Mouse (Mus musculus) embryonic facial prominence, embryonic 11.5 days (tissue): Measurements from ENCODE around the gene Mycbp2. TPM values are rescaled to one million over a fixed set of nuclear protein-coding genes. Genes with fewer than 3 reads are reported as not detected.

Experiments used
- ATAC-seq: fragments of 200-750 bp; cut with Nextera tagmentation; replicated peaks from 2 replicates; pipeline ENCODE4 v1.8.0; 2017; ENCODE audit warnings: low read depth; ENCODE audit not compliant: insufficient number of reproducible peaks, low FRiP score, low TSS enrichment
- DNase-seq: peaks from one replicate; pipeline ENCODE4 v3.0.0-alpha.2; 2015; ENCODE audit warnings: low spot score
- H3K27ac ChIP-seq: fragments of 300-500 bp; sonication (generic); replicated peaks from 2 replicates; pipeline ENCODE4 v1.5.1; 2014; ENCODE audit warnings: mild to moderate bottlenecking, low read depth, low read length, control low read depth
- H3K27me3 ChIP-seq: fragments of 300-500 bp; sonication (generic); 2 replicates; pipeline ENCODE4 v1.6.1; 2014; ENCODE audit warnings: mild to moderate bottlenecking, low read length, moderate library complexity, mixed read lengths; ENCODE audit not compliant: control insufficient read depth, insufficient read depth
- H3K36me3 ChIP-seq: fragments of 300-500 bp; sonication (generic); replicated peaks from 2 replicates; pipeline ENCODE4 v1.6.1; 2014; ENCODE audit warnings: low read depth, mild to moderate bottlenecking, low read length, moderate library complexity, mixed read lengths; ENCODE audit not compliant: control insufficient read depth, insufficient read depth
- H3K4me1 ChIP-seq: fragments of 300-500 bp; sonication (generic); 2 replicates; pipeline ENCODE4 v1.6.1; 2014; ENCODE audit warnings: low read length, mixed read lengths; ENCODE audit not compliant: control insufficient read depth, insufficient read depth
- H3K4me2 ChIP-seq: fragments of 300-500 bp; sonication (generic); 2 replicates; pipeline ENCODE4 v1.6.1; 2014; ENCODE audit warnings: low read depth, mild to moderate bottlenecking, control low read depth, low read length, moderate library complexity
- H3K4me3 ChIP-seq: fragments of 300-500 bp; sonication (generic); 2 replicates; pipeline ENCODE4 v1.5.1; 2014; ENCODE audit warnings: low read depth, low read length, control low read depth
- H3K9ac ChIP-seq: fragments of 300-500 bp; sonication (generic); replicated peaks from 2 replicates; pipeline ENCODE4 v1.6.1; 2014; ENCODE audit warnings: mild to moderate bottlenecking, control low read depth, low read length
- H3K9me3 ChIP-seq: fragments of 300-500 bp; sonication (generic); replicated peaks from 2 replicates; pipeline ENCODE4 v1.6.1; 2016; ENCODE audit warnings: mild to moderate bottlenecking, low read length, inconsistent platforms, mixed read lengths; ENCODE audit not compliant: control insufficient read depth
- WGBS: fragments of 180-500 bp; shearing (Covaris S2); extraction: QIAGEN DNeasy Blood & Tissue Kit; methylation state at CpG from one replicate; pipeline ENCODE4 v1.1.7; 2014; 5-methylcytosine and 5-hydroxymethylcytosine counted together
- polyA plus RNA-seq: library from polyadenylated mRNA; unstranded; fragments of >200 nt; fragmentation: Nextera tagmentation; extraction: Ambion mirVana; gene quantifications from 2 replicates; pipeline ENCODE4 v1.2.1, GENCODE M21; 2014

Mycbp2 gene
- polyA plus RNA-seq, 1 experiment from 2014 or later: 19.2 TPM

DNA sequence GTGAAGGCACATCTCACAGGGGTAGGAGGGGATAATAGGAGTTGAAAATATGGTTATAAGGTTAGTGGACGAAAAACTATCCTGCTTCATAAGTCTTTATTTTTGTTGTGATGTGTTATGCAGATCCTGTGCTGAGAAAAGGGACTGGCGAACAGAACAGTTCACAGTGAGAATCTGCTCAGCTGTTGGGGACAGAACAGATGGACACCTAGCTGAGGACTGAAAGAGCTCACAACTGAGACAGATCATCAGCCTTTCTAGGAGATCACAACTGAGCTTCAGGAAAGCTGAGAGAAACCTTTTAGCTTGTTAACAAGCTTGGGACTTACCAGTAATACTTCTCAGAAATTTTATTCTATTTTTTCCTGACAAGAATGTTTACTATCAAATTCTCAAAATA lies 92.3 kb downstream of the Mycbp2 start:
- H3K9ac ChIP-seq: no peak overlapping the region
- no peak overlapping the region for H3K27ac ChIP-seq
- H3K4me3 ChIP-seq: no peak overlapping the region
- ATAC-seq: no peak
- H3K36me3 ChIP-seq: no peaks in the 10 kb centered on the region; the same call in 1 of the 2 replicates
- no peaks in the 10 kb centered on the region for H3K27me3 ChIP-seq
- no peak overlapping the region for H3K4me2 ChIP-seq
- no peak for DNase-seq
- H3K4me1 ChIP-seq: no peaks in the 10 kb centered on the region
- 90% methylated on average over 2 of the region's 2 CpGs for WGBS
- no peaks in the 10 kb centered on the region for H3K9me3 ChIP-seq

- ATAC-seq: no peak
- Histone ChIP-seq H3K9ac (no peak overlapping the region), H3K27me3 (no peaks in the 10 kb centered on the region), H3K36me3 (no peaks in the 10 kb centered on the region), H3K4me3 (no peak overlapping the region), H3K4me2 (no peak overlapping the region), H3K27ac (no peak overlapping the region), H3K4me1 (no peaks in the 10 kb centered on the region), H3K9me3 (no peaks in the 10 kb centered on the region)
- WGBS: 95% methylated on average over 6 of the region's 6 CpGs
- DNase-seq: no peak
These were observed 104.6 kb downstream of the Mycbp2 start for GRCm38 (mm10) chr14:103242020-103242419.

DNA sequence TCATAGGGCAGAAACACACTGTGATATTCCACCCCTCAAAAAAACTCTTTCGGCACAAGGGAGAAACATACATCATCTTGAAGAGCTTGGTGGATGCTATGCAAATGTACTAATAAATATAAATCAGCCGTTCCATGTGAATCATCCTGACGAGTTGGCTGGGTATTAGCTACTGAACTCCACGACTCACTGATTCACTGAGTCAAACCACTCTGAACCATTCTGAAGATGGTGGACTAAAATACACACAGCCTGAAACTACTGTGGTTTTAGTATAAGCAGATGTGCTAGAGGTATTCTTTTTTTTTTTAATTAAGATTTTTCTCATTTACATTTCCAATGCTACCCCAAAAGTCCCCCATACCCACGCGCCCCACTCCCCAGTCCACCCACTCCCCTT lies 111.8 kb downstream of the Mycbp2 start:
- H3K27ac ChIP-seq: no peak overlapping the region
- 95% methylated on average over 6 of the region's 6 CpGs for WGBS
- no peak overlapping the region for H3K9ac ChIP-seq
- no peak overlapping the region for H3K4me3 ChIP-seq
- H3K4me1 ChIP-seq: no peaks in the 10 kb centered on the region
- ATAC-seq: no peak
- no peaks in the 10 kb centered on the region for H3K27me3 ChIP-seq
- H3K4me2 ChIP-seq: no peak overlapping the region
- H3K9me3 ChIP-seq: no peaks in the 10 kb centered on the region
- no peak for DNase-seq
- no peaks in the 10 kb centered on the region for H3K36me3 ChIP-seq

DNA sequence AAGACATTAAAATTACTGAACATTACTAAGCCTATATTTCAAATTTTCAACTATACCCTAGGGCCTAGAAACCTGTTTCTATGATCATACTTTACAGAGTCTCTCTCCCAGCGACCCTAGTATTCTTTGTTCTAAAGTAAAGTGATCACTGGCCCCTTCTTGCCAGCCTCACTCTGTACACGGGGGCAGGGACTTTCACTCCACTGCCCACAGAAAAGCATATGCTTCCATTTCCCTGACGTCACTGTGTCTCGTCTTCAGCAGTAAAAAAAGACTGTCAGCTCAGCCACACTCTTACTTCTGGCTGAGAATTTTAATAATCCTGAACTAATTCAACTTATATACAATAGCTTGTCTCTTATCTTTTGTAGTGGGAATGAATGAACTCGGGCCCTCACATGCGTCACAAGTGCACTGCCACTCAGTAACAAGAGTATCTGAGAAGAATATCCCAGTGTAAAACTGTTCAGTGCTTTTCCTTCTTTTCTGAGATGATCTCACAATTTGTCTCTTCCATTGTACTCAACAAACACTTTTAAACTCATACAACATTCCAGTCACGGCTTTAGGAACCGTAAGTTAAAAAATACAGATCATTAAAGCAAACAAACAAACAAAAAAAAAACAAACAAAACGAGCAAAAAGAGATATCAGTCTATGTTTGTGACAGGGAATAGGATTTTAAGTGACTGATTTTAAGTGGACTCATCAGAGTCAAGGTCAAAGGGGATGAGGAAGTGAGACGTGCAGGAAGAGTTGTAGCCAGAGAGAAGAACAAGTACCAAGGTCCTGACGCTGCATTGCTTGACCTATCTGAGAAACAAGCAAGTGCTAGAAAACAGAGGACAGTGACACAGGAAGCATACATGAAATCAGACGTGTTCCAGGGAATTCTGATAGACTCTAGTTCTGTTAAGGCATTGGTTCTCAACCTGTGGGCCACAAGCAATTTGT lies 112.7 kb downstream of the Mycbp2 start:
- Histone ChIP-seq H3K36me3 (no peaks in the 10 kb centered on the region), H3K4me3 (no peak overlapping the region), H3K9me3 (no peaks in the 10 kb centered on the region), H3K27ac (no peak overlapping the region), H3K4me2 (no peak overlapping the region), H3K9ac (no peak overlapping the region), H3K27me3 (no peaks in the 10 kb centered on the region), H3K4me1 (no peaks in the 10 kb centered on the region)
- no peak for DNase-seq
- 73% methylated on average over 12 of the region's 12 CpGs for WGBS
- no peak for ATAC-seq

GRCm38 (mm10) chr14:103222356-103222755 lies 124.3 kb downstream of the Mycbp2 start:
- H3K4me1 ChIP-seq: no peaks in the 10 kb centered on the region
- H3K9me3 ChIP-seq: no peaks in the 10 kb centered on the region
- H3K4me2 ChIP-seq: no peak overlapping the region
- no peak overlapping the region for H3K27ac ChIP-seq
- ATAC-seq (no peak), DNase-seq (no peak)
- 78% methylated on average over 2 of the region's 2 CpGs for WGBS
- H3K27me3 ChIP-seq: no peaks in the 10 kb centered on the region
- no peak overlapping the region for H3K4me3 ChIP-seq
- H3K36me3 ChIP-seq: no peaks in the 10 kb centered on the region; the same call in 1 of the 2 replicates
- no peak overlapping the region for H3K9ac ChIP-seq

GRCm38 (mm10) chr14:103221751-103222150 lies 124.9 kb downstream of the Mycbp2 start:
- Histone ChIP-seq H3K4me1 (no peaks in the 10 kb centered on the region), H3K4me2 (no peak overlapping the region), H3K9ac (no peak overlapping the region), H3K27me3 (no peaks in the 10 kb centered on the region), H3K9me3 (no peaks in the 10 kb centered on the region), H3K4me3 (no peak overlapping the region), H3K36me3 (no peaks in the 10 kb centered on the region; the same call in 1 of the 2 replicates), H3K27ac (no peak overlapping the region)
- ATAC-seq (no peak), DNase-seq (no peak)
- WGBS: 91% methylated on average over 3 of the region's 3 CpGs

DNA sequence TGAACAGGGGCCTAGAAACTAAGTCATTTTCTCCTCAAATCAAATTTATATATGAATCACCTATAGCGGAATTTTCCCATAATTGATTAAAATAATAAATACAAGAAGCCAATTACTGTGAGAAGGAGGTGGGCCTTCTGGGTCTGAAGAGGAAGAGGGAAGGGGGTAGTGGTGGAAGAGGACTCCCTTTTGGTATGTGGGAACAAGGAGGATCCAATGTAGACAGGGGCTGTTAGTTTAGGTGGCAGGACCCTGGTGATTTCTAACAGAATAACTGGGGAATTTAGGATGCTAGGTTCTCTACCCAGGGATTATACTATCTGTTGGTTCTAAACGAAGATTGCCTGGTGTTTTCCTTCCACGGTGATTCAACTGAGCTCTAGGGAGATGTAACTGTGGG lies 130.3 kb downstream of the Mycbp2 start:
- Histone ChIP-seq H3K36me3 (no peaks in the 10 kb centered on the region), H3K4me3 (no peak overlapping the region), H3K4me2 (no peak overlapping the region), H3K4me1 (no peaks in the 10 kb centered on the region), H3K9ac (no peak overlapping the region), H3K9me3 (no peaks in the 10 kb centered on the region), H3K27ac (no peak overlapping the region), H3K27me3 (no peaks in the 10 kb centered on the region)
- WGBS: 78% methylated on average over 3 of the region's 3 CpGs
- DNase-seq (no peak), ATAC-seq (no peak)

DNA sequence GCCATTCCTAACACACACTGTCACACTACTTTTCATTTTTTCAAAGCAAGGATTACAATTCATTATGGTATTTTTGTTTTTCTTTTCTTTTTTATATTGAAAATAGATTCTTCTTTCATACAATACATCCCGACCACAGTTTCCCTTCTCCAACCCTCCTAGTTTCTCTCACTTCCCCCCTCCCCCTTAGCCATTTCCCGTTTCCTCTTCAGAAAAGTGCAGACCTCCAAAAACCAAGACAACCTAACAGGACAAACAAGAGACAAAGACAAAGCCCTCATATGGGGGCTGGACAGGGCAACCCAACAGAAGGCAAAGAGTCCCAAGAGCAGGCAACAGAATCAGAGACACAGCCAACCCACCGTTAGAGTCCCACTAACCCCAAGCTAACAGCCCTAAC lies 160.0 kb downstream of the Mycbp2 start:
- Histone ChIP-seq H3K27ac (no peak overlapping the region), H3K27me3 (no peaks in the 10 kb centered on the region), H3K9me3 (no peaks in the 10 kb centered on the region), H3K4me2 (no peak overlapping the region), H3K9ac (no peak overlapping the region), H3K4me1 (no peaks in the 10 kb centered on the region), H3K36me3 (no peaks in the 10 kb centered on the region; the same call in 1 of the 2 replicates), H3K4me3 (no peak overlapping the region)
- no peak for DNase-seq
- ATAC-seq: no peak
- 81% methylated on average over 3 of the region's 3 CpGs for WGBS
